Mouse (Mus musculus): ENCODE measurements around the gene Samsn1. TPM values are rescaled to one million over a fixed set of nuclear protein-coding genes. Genes with fewer than 3 reads are reported as not detected.
A peak's percentile ranks its signal among the peaks of the same experiment; 100 is the strongest.

The Samsn1 gene
- polyA plus RNA-seq, 1 experiment from 2014 or later = 1.2 TPM

- Histone ChIP-seq H3K4me2 (replicated peaks) (no peak overlapping the region), H3K27me3 (ENCODE audit: control insufficient read depth, insufficient read depth, low read length) (no peaks in the 10 kb centered on the region), H3K9ac (no peak overlapping the region), H3K9me3 (ENCODE audit: control insufficient read depth, low read length) (no peaks in the 10 kb centered on the region), H3K4me1 (replicated peaks; ENCODE audit: control insufficient read depth, insufficient read depth, low read length) (no peaks in the 10 kb centered on the region), H3K36me3 (replicated peaks; ENCODE audit: control insufficient read depth, insufficient read depth) (no peaks in the 10 kb centered on the region), H3K4me3 (replicated peaks; ENCODE audit: low read length) (no peak overlapping the region), H3K27ac (no peak overlapping the region)
- WGBS = 67% methylated on average over 6 of the region's 6 CpGs
- ATAC-seq (ENCODE audit: low FRiP score) = no peak
- DNase-seq (ENCODE audit: low spot score) = no peak
Observed at GRCm38 (mm10) chr16:75970266-75970998, 51.6 kb downstream of the Samsn1 start.

GRCm38 (mm10) chr16:75962021-75962420, 60.1 kb downstream of the Samsn1 start:
- Histone ChIP-seq H3K4me2 (replicated peaks) (no peak overlapping the region), H3K27me3 (ENCODE audit: control insufficient read depth, insufficient read depth, low read length) (no peaks in the 10 kb centered on the region), H3K9ac (no peak overlapping the region), H3K36me3 (replicated peaks; ENCODE audit: control insufficient read depth, insufficient read depth) (no peaks in the 10 kb centered on the region), H3K27ac (no peak overlapping the region), H3K9me3 (ENCODE audit: control insufficient read depth, low read length) (no peaks in the 10 kb centered on the region), H3K4me3 (replicated peaks; ENCODE audit: low read length) (no peak overlapping the region), H3K4me1 (replicated peaks; ENCODE audit: control insufficient read depth, insufficient read depth, low read length) (no peaks in the 10 kb centered on the region)
- ATAC-seq (ENCODE audit: low FRiP score) (no peak), DNase-seq (ENCODE audit: low spot score) (no peak)
- 74% methylated on average over 8 of the region's 8 CpGs for WGBS

- Histone ChIP-seq H3K4me1 (replicated peaks; ENCODE audit: control insufficient read depth, insufficient read depth, low read length) (no peaks in the 10 kb centered on the region), H3K9ac (no peak overlapping the region), H3K36me3 (replicated peaks; ENCODE audit: control insufficient read depth, insufficient read depth) (no peaks in the 10 kb centered on the region), H3K9me3 (ENCODE audit: control insufficient read depth, low read length) (no peaks in the 10 kb centered on the region), H3K4me3 (replicated peaks; ENCODE audit: low read length) (no peak overlapping the region), H3K27ac (no peak overlapping the region), H3K4me2 (replicated peaks) (no peak overlapping the region), H3K27me3 (ENCODE audit: control insufficient read depth, insufficient read depth, low read length) (no peaks in the 10 kb centered on the region)
- WGBS = 52% methylated on average over 5 of the region's 5 CpGs
- ATAC-seq (ENCODE audit: low FRiP score) = no peak
- DNase-seq (ENCODE audit: low spot score) = no peak
Observed at GRCm38 (mm10) chr16:75961487-75961886, 60.6 kb downstream of the Samsn1 start.

- H3K36me3 ChIP-seq (replicated peaks; ENCODE audit: control insufficient read depth, insufficient read depth) = no peaks in the 10 kb centered on the region
- 92% methylated on average over 7 of the region's 7 CpGs for WGBS
- DNase-seq (ENCODE audit: low spot score) = no peak
- H3K9ac ChIP-seq = no peak overlapping the region
- no peak overlapping the region for H3K27ac ChIP-seq
- H3K4me3 ChIP-seq (replicated peaks; ENCODE audit: low read length) = no peak overlapping the region
- H3K4me1 ChIP-seq (replicated peaks; ENCODE audit: control insufficient read depth, insufficient read depth, low read length) = no peaks in the 10 kb centered on the region
- H3K9me3 ChIP-seq (ENCODE audit: control insufficient read depth, low read length) = no peaks in the 10 kb centered on the region
- no peak for ATAC-seq (ENCODE audit: low FRiP score)
- H3K27me3 ChIP-seq (ENCODE audit: control insufficient read depth, insufficient read depth, low read length) = no peaks in the 10 kb centered on the region
- H3K4me2 ChIP-seq (replicated peaks) = no peak overlapping the region
Observed at GRCm38 (mm10) chr16:75961036-75961435, 61.0 kb downstream of the Samsn1 start.

- no peaks in the 10 kb centered on the region for H3K36me3 ChIP-seq (replicated peaks; ENCODE audit: control insufficient read depth, insufficient read depth)
- H3K4me1 ChIP-seq (replicated peaks; ENCODE audit: control insufficient read depth, insufficient read depth, low read length) = no peaks in the 10 kb centered on the region
- H3K4me2 ChIP-seq (replicated peaks) = no peak overlapping the region
- no peak for ATAC-seq (ENCODE audit: low FRiP score)
- no peak overlapping the region for H3K4me3 ChIP-seq (replicated peaks; ENCODE audit: low read length)
- no peaks in the 10 kb centered on the region for H3K9me3 ChIP-seq (ENCODE audit: control insufficient read depth, low read length)
- no peak overlapping the region for H3K9ac ChIP-seq
- H3K27me3 ChIP-seq (ENCODE audit: control insufficient read depth, insufficient read depth, low read length) = no peaks in the 10 kb centered on the region
- no peak overlapping the region for H3K27ac ChIP-seq
- DNase-seq (ENCODE audit: low spot score) = no peak
Observed at GRCm38 (mm10) chr16:75933357-75933756, 88.7 kb downstream of the Samsn1 start.

- no peak overlapping the region for H3K27ac ChIP-seq
- H3K9me3 ChIP-seq (ENCODE audit: control insufficient read depth, low read length) = no peaks in the 10 kb centered on the region
- no peak for DNase-seq (ENCODE audit: low spot score)
- H3K9ac ChIP-seq = no peak overlapping the region
- H3K4me1 ChIP-seq (replicated peaks; ENCODE audit: control insufficient read depth, insufficient read depth, low read length) = no peaks in the 10 kb centered on the region
- H3K36me3 ChIP-seq (replicated peaks; ENCODE audit: control insufficient read depth, insufficient read depth) = no peaks in the 10 kb centered on the region
- H3K4me3 ChIP-seq (replicated peaks; ENCODE audit: low read length) = no peak overlapping the region
- no peaks in the 10 kb centered on the region for H3K27me3 ChIP-seq (ENCODE audit: control insufficient read depth, insufficient read depth, low read length)
- no peak overlapping the region for H3K4me2 ChIP-seq (replicated peaks)
- 74% methylated on average over 4 of the region's 4 CpGs for WGBS
- no peak for ATAC-seq (ENCODE audit: low FRiP score)
Observed at GRCm38 (mm10) chr16:75930222-75930553, 91.9 kb downstream of the Samsn1 start.

GRCm38 (mm10) chr16:75929536-75930221, 92.4 kb downstream of the Samsn1 start:
- no peak overlapping the region for H3K9ac ChIP-seq
- H3K4me3 ChIP-seq (replicated peaks; ENCODE audit: low read length) = no peak overlapping the region
- H3K4me1 ChIP-seq (replicated peaks; ENCODE audit: control insufficient read depth, insufficient read depth, low read length) = no peaks in the 10 kb centered on the region
- WGBS = 45% methylated on average over 11 of the region's 11 CpGs
- H3K27me3 ChIP-seq (ENCODE audit: control insufficient read depth, insufficient read depth, low read length) = no peaks in the 10 kb centered on the region
- no peaks in the 10 kb centered on the region for H3K9me3 ChIP-seq (ENCODE audit: control insufficient read depth, low read length)
- no peak overlapping the region for H3K27ac ChIP-seq
- H3K4me2 ChIP-seq (replicated peaks) = no peak overlapping the region
- DNase-seq (ENCODE audit: low spot score) = peak; percentile 29
- H3K36me3 ChIP-seq (replicated peaks; ENCODE audit: control insufficient read depth, insufficient read depth) = no peaks in the 10 kb centered on the region
- no peak for ATAC-seq (ENCODE audit: low FRiP score)

- H3K27me3 ChIP-seq (ENCODE audit: control insufficient read depth, insufficient read depth, low read length) = no peaks in the 10 kb centered on the region
- H3K9me3 ChIP-seq (ENCODE audit: control insufficient read depth, low read length) = no peaks in the 10 kb centered on the region
- no peaks in the 10 kb centered on the region for H3K36me3 ChIP-seq (replicated peaks; ENCODE audit: control insufficient read depth, insufficient read depth)
- ATAC-seq (ENCODE audit: low FRiP score) (no peak), DNase-seq (ENCODE audit: low spot score) (no peak)
- 74% methylated on average over 2 of the region's 2 CpGs for WGBS
- no peak overlapping the region for H3K27ac ChIP-seq
- H3K4me3 ChIP-seq (replicated peaks; ENCODE audit: low read length) = no peak overlapping the region
- no peak overlapping the region for H3K9ac ChIP-seq
- no peaks in the 10 kb centered on the region for H3K4me1 ChIP-seq (replicated peaks; ENCODE audit: control insufficient read depth, insufficient read depth, low read length)
- no peak overlapping the region for H3K4me2 ChIP-seq (replicated peaks)
Observed at GRCm38 (mm10) chr16:75926511-75926910, 95.6 kb downstream of the Samsn1 start.

GRCm38 (mm10) chr16:75920870-75921269, 101.2 kb downstream of the Samsn1 start:
- H3K4me2 ChIP-seq (replicated peaks) = no peak overlapping the region
- no peak overlapping the region for H3K9ac ChIP-seq
- ATAC-seq (ENCODE audit: low FRiP score) (no peak), DNase-seq (ENCODE audit: low spot score) (no peak)
- H3K36me3 ChIP-seq (replicated peaks; ENCODE audit: control insufficient read depth, insufficient read depth) = no peaks in the 10 kb centered on the region
- no peaks in the 10 kb centered on the region for H3K27me3 ChIP-seq (ENCODE audit: control insufficient read depth, insufficient read depth, low read length)
- no peaks in the 10 kb centered on the region for H3K4me1 ChIP-seq (replicated peaks; ENCODE audit: control insufficient read depth, insufficient read depth, low read length)
- 73% methylated on average over 4 of the region's 4 CpGs for WGBS
- no peak overlapping the region for H3K27ac ChIP-seq
- H3K9me3 ChIP-seq (ENCODE audit: control insufficient read depth, low read length) = no peaks in the 10 kb centered on the region
- no peak overlapping the region for H3K4me3 ChIP-seq (replicated peaks; ENCODE audit: low read length)
